Mouse (Mus musculus): ENCODE measurements around the gene Gm45234. TPM values are rescaled to one million over a fixed set of nuclear protein-coding genes. Genes with fewer than 3 reads are reported as not detected.
"Not testable (repeated sequence)": the region's sequence is repeated elsewhere in the genome, so short reads cannot be mapped to it uniquely, and the experiment has no call there.

Gene Gm45234
- not detected in 2 replicates for polyA plus RNA-seq (2015; fragmentation: Nextera tagmentation; extraction: Ambion mirVana)

- ATAC-seq = peak; percentile 62
- under 1% methylated on average over 67 of the region's 100 CpGs for WGBS
Observed at GRCm38 (mm10) chr6:124755831-124756595, at the start of gene Gm45234, which contains the start of gene Atn1. Gene Gm45234 (minus strand): TSS chr6:124756021. Gene Atn1 (minus strand): TSS chr6:124756524.

GRCm38 (mm10) chr6:124804341-124804740 lies 48.5 kb upstream of the Gm45234 start:
- H3K4me1 ChIP-seq (replicated peaks) = peaks cover 7% of the 10 kb centered on the region
- WGBS = 88% methylated on average over 3 of the region's 3 CpGs
- H3K27ac ChIP-seq = no peak overlapping the region

More at GRCm38 (mm10) chr6:124755831-124756595, at the start of gene Gm45234, which contains the start of gene Atn1:
- peak within 1 kb of the TSS; percentile 75 for H3K4me2 ChIP-seq (replicated peaks)
- H3K4me3 ChIP-seq (replicated peaks) = peak within 1 kb of the TSS; percentile 82
- H3K36me3 ChIP-seq = no peaks in the 10 kb centered on the region
- peak within 1 kb of the TSS; percentile 90 for H3K9ac ChIP-seq
- no peaks in the 10 kb centered on the region for H3K27me3 ChIP-seq (replicated peaks)
- H3K9me3 ChIP-seq = no peaks in the 10 kb centered on the region
- peaks cover 36% of the 10 kb centered on the region for H3K4me1 ChIP-seq (replicated peaks)
- peak within 1 kb of the TSS; percentile 96 for H3K27ac ChIP-seq

GRCm38 (mm10) chr6:124803691-124804090 lies 47.9 kb upstream of the Gm45234 start:
- not testable (repeated sequence) for H3K36me3 ChIP-seq; H3K4me3 ChIP-seq (replicated peaks); H3K4me2 ChIP-seq (replicated peaks); H3K27me3 ChIP-seq (replicated peaks); H3K9ac ChIP-seq; H3K27ac ChIP-seq; H3K4me1 ChIP-seq (replicated peaks); H3K9me3 ChIP-seq; ATAC-seq
- 92% methylated on average over 4 of the region's 4 CpGs for WGBS

More at GRCm38 (mm10) chr6:124804341-124804740, 48.5 kb upstream of the Gm45234 start:
- 0 out of 2 replicates have a peak overlapping the region, but pooled peaks have one; percentile 64 for H3K4me2 ChIP-seq (replicated peaks)
- H3K4me3 ChIP-seq (replicated peaks) = no peak overlapping the region
- ATAC-seq = no peak
- no peaks in the 10 kb centered on the region for H3K9me3 ChIP-seq
- no peak overlapping the region for H3K9ac ChIP-seq
- no peaks in the 10 kb centered on the region for H3K36me3 ChIP-seq
- H3K27me3 ChIP-seq (replicated peaks) = no peaks in the 10 kb centered on the region

- ATAC-seq = no peak
- 72% methylated on average over 3 of the region's 3 CpGs for WGBS
Observed at GRCm38 (mm10) chr6:124803061-124803460, 47.2 kb upstream of the Gm45234 start.

GRCm38 (mm10) chr6:124802400-124802799 lies 46.6 kb upstream of the Gm45234 start:
- 0 out of 2 replicates have a peak overlapping the region, but pooled peaks have one; percentile 40 for H3K27ac ChIP-seq
- ATAC-seq = 0 out of 2 replicates have a peak, but pooled peaks have one; percentile 13
- WGBS = 15% methylated on average over 6 of the region's 9 CpGs
- not testable (repeated sequence) for H3K36me3 ChIP-seq; H3K9me3 ChIP-seq; H3K4me1 ChIP-seq (replicated peaks); H3K4me3 ChIP-seq (replicated peaks); H3K27me3 ChIP-seq (replicated peaks); H3K9ac ChIP-seq
- peak overlapping the region; percentile 40 for H3K4me2 ChIP-seq (replicated peaks)

More at GRCm38 (mm10) chr6:124803061-124803460, 47.2 kb upstream of the Gm45234 start:
- Histone ChIP-seq H3K4me3 (replicated peaks) (no peak overlapping the region), H3K9ac (no peak overlapping the region), H3K9me3 (no peaks in the 10 kb centered on the region), H3K27ac (no peak overlapping the region), H3K27me3 (replicated peaks) (no peaks in the 10 kb centered on the region), H3K4me1 (replicated peaks) (peaks cover 7% of the 10 kb centered on the region), H3K4me2 (replicated peaks) (no peak overlapping the region), H3K36me3 (no peaks in the 10 kb centered on the region)

GRCm38 (mm10) chr6:124796200-124796599 lies 40.4 kb upstream of the Gm45234 start:
- no peaks in the 10 kb centered on the region for H3K36me3 ChIP-seq
- no peaks in the 10 kb centered on the region for H3K9me3 ChIP-seq
- H3K9ac ChIP-seq = no peak overlapping the region
- H3K4me3 ChIP-seq (replicated peaks) = no peak overlapping the region
- peak; percentile 66; the same call in 1 of the 2 replicates for ATAC-seq
- H3K4me2 ChIP-seq (replicated peaks) = no peak overlapping the region
- H3K27me3 ChIP-seq (replicated peaks) = no peaks in the 10 kb centered on the region
- WGBS = 75% methylated on average over 2 of the region's 2 CpGs
- no peak overlapping the region for H3K27ac ChIP-seq
- H3K4me1 ChIP-seq (replicated peaks) = no peaks in the 10 kb centered on the region

- Histone ChIP-seq H3K4me2 (replicated peaks) (no peak overlapping the region), H3K36me3 (no peaks in the 10 kb centered on the region), H3K27me3 (replicated peaks) (no peaks in the 10 kb centered on the region), H3K9ac (no peak overlapping the region), H3K4me1 (replicated peaks) (no peaks in the 10 kb centered on the region), H3K27ac (no peak overlapping the region), H3K9me3 (no peaks in the 10 kb centered on the region), H3K4me3 (replicated peaks) (no peak overlapping the region)
- ATAC-seq = no peak
- 81% methylated on average over 4 of the region's 4 CpGs for WGBS
Observed at GRCm38 (mm10) chr6:124795781-124796180, 40.0 kb upstream of the Gm45234 start.

GRCm38 (mm10) chr6:124791911-124792310 lies 36.1 kb upstream of the Gm45234 start:
- Histone ChIP-seq H3K4me2 (replicated peaks) (no peak overlapping the region), H3K27ac (no peak overlapping the region), H3K4me1 (replicated peaks) (no peaks in the 10 kb centered on the region), H3K27me3 (replicated peaks) (no peaks in the 10 kb centered on the region), H3K9ac (no peak overlapping the region), H3K4me3 (replicated peaks) (no peak overlapping the region), H3K36me3 (no peaks in the 10 kb centered on the region), H3K9me3 (no peaks in the 10 kb centered on the region)
- WGBS = 79% methylated on average over 3 of the region's 3 CpGs
- ATAC-seq = no peak

- WGBS = 62% methylated on average over 4 of the region's 4 CpGs
- no peaks in the 10 kb centered on the region for H3K36me3 ChIP-seq
- H3K4me2 ChIP-seq (replicated peaks) = no peak overlapping the region
- no peaks in the 10 kb centered on the region for H3K9me3 ChIP-seq
- no peak for ATAC-seq
- no peaks in the 10 kb centered on the region for H3K27me3 ChIP-seq (replicated peaks)
- H3K4me1 ChIP-seq (replicated peaks) = no peaks in the 10 kb centered on the region
- no peak overlapping the region for H3K9ac ChIP-seq
- no peak overlapping the region for H3K4me3 ChIP-seq (replicated peaks)
- no peak overlapping the region for H3K27ac ChIP-seq
Observed at GRCm38 (mm10) chr6:124790121-124790520, 34.3 kb upstream of the Gm45234 start.

- Histone ChIP-seq H3K27me3 (replicated peaks) (no peaks in the 10 kb centered on the region), H3K9me3 (no peaks in the 10 kb centered on the region), H3K27ac (no peak overlapping the region), H3K9ac (no peak overlapping the region), H3K4me2 (replicated peaks) (no peak overlapping the region), H3K4me3 (replicated peaks) (no peak overlapping the region), H3K36me3 (no peaks in the 10 kb centered on the region), H3K4me1 (replicated peaks) (no peaks in the 10 kb centered on the region)
- WGBS = 80% methylated on average over 4 of the region's 4 CpGs
- no peak for ATAC-seq
Observed at GRCm38 (mm10) chr6:124789519-124789918, 33.7 kb upstream of the Gm45234 start.

- Histone ChIP-seq H3K9me3 (no peaks in the 10 kb centered on the region), H3K27ac (no peak overlapping the region), H3K4me3 (replicated peaks) (no peak overlapping the region), H3K27me3 (replicated peaks) (no peaks in the 10 kb centered on the region), H3K36me3 (no peaks in the 10 kb centered on the region), H3K9ac (no peak overlapping the region), H3K4me2 (replicated peaks) (no peak overlapping the region), H3K4me1 (replicated peaks) (no peaks in the 10 kb centered on the region)
- 68% methylated on average over 10 of the region's 10 CpGs for WGBS
- no peak for ATAC-seq
Observed at GRCm38 (mm10) chr6:124787722-124788121, 31.9 kb upstream of the Gm45234 start.

- H3K9ac ChIP-seq = no peak overlapping the region
- H3K27me3 ChIP-seq (replicated peaks) = no peaks in the 10 kb centered on the region
- no peak overlapping the region for H3K4me2 ChIP-seq (replicated peaks)
- WGBS = 54% methylated on average over 8 of the region's 8 CpGs
- H3K4me1 ChIP-seq (replicated peaks) = no peaks in the 10 kb centered on the region; the same call in 1 of the 2 replicates
- H3K9me3 ChIP-seq = no peaks in the 10 kb centered on the region
- H3K36me3 ChIP-seq = no peaks in the 10 kb centered on the region
- no peak overlapping the region for H3K4me3 ChIP-seq (replicated peaks)
- ATAC-seq = no peak
- H3K27ac ChIP-seq = no peak overlapping the region
Observed at GRCm38 (mm10) chr6:124786756-124787420, 31.1 kb upstream of the Gm45234 start.

Data from intestine, embryonic 15.5 days (tissue).